Mouse (Mus musculus) B cell, adult 67 days (primary cell): ENCODE data around the gene Kcnab3. TPM values are rescaled to one million over a fixed set of nuclear protein-coding genes. Genes with fewer than 3 reads are reported as not detected.

Experiments
- total RNA-seq, 2 experiments: library from RNA; stranded (reverse); gene quantifications; 4 replicates each; pipeline ENCODE4 v1.2.4; 2023

The Kcnab3 gene
- 1 to 10 TPM; 2.7 to 4.5 TPM for total RNA-seq

DNA sequence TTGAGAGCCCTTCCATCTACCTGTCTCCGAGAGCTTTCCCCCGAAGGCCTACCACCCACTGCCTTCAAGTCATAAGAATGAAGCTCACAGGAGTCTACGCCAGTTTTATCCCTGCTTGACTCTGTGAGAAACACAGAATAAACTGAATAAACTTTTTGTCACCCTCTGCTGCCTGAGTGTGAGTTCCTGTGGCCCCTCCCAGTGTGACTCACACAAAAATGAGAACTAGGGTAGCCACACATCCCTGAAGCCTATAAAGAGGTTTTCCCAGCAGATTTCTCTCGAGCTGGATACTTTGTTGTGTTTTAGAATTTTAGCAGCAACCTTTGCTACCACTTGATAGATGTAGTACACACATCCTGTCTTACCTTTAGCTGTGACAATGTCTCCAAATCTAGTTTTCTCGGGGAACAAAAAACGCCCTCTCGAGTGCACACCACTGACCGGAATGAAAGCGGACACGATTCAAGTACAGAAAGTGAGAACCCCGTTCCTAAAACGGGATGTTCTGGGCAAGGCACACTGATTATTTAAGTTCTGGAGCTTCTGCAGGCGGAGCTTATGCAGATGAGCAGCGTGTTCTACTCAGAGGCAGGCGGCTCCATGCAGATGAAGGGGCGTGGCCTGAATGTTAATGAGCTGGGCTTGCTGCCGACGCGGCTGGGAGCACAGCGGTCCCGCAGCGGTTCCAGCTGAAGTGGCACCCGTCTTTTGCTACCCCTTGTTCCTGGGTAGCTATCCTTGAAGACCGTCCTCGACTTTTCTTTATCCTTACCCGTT is at the start of gene Kcnab3:
Gene Kcnab3 (plus strand): TSS at position 631 of the 780 bp plus-strand sequence.

GRCm38 (mm10) chr11:69323667-69324111 is 2.4 kb upstream of the Kcnab3 start, which contains the start of the genes Cntrob and Trappc1:
TSS of gene Cntrob (minus strand) at chr11:69323775.
TSS of gene Trappc1 (plus strand) at chr11:69323980.

GRCm38 (mm10) chr11:69340161-69341131 is 14.4 kb downstream of the Kcnab3 start, which contains the start of gene Rnf227:
TSS of gene Rnf227 (plus strand) at chr11:69340461.

DNA sequence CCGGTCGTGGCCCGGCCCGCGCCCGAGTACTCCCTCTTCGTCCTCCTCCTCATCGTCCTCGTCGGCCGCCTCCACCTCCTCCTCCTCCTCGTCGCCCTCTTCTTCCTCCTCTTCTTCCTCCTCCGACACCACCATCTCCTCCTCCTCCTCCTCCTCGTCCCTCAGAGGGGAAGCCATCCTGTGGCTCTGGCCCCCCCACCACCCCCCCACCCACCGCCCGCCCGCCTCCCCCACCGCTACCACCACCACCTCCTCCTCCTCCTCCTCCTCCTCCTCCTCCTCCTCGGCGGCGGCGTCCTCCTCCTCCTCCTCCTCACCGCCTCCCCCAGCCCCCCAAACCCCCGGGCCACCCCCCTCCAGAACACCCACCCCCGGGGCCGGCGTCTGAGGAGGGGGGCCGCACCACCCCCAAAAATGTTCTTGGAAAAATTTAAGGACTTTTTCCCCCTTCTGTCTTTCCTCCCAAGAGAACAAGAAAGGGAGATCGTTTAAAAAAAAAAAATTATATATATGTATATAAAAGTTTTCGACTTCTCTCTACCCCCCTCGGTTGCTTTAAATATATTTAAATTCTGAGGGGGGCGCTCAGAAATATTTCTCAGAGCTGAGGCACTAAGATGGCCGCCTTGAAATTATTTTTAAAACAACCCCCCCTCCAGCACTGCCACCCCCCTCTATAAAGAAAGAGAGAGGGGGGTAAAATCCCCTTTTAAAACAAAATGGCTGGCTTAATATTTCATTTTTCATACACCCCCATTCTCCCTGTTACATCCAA is 43.3 kb downstream of the Kcnab3 start, which contains the start of gene Chd3:
Gene Chd3 (minus strand): TSS at position 192 of the 775 bp plus-strand sequence.

Other genes with a start within 250 kb of the Kcnab3 start
- gene Vamp2, start 237.8 kb upstream of the Kcnab3 start, total RNA-seq: 100 to 1,000 TPM; 510 to 518 TPM
- 100 to 1,000 TPM; 495 to 638 TPM for gene Per1, start 231.0 kb upstream of the Kcnab3 start, total RNA-seq
- under 1 TPM in 1 of 2 experiments, not detected in 1; 0.30 TPM for gene Hes7, start 205.9 kb upstream of the Kcnab3 start, total RNA-seq
- not detected for gene 9130213A22Rik, start 203.7 kb upstream of the Kcnab3 start, total RNA-seq
- 1 to 10 TPM in 1 of 2 experiments, under 1 TPM in 1; 0.83 to 1.1 TPM for gene Aloxe3, start 200.4 kb upstream of the Kcnab3 start, total RNA-seq
- gene Alox12b, start 169.3 kb upstream of the Kcnab3 start, total RNA-seq: not detected
- gene Alox8, start 128.4 kb upstream of the Kcnab3 start, total RNA-seq: under 1 TPM in 1 of 2 experiments, not detected in 1; 0.21 TPM
- gene Gucy2e, start 89.2 kb upstream of the Kcnab3 start, total RNA-seq: not detected
- 10 to 100 TPM; 34.5 to 41.4 TPM for gene Cntrob, start 2.5 kb upstream of the Kcnab3 start, total RNA-seq
- 10 to 100 TPM; 42.6 to 46.5 TPM for gene Trappc1, start 2.3 kb upstream of the Kcnab3 start, total RNA-seq
- gene Rnf227, start 14.2 kb downstream of the Kcnab3 start, total RNA-seq: 1 to 10 TPM; 1.8 to 2.2 TPM
- 100 to 1,000 TPM; 359 to 384 TPM for gene Chd3, start 43.1 kb downstream of the Kcnab3 start, total RNA-seq
- 10 to 100 TPM; 42.7 to 47.8 TPM for gene Naa38, start 69.2 kb downstream of the Kcnab3 start, total RNA-seq
- 10 to 100 TPM; 39.3 to 44.3 TPM for gene Cyb5d1, start 69.4 kb downstream of the Kcnab3 start, total RNA-seq
- gene Tmem88, start 72.0 kb downstream of the Kcnab3 start, total RNA-seq: 1 to 10 TPM; 6.2 to 6.9 TPM
- gene Kdm6b, start 87.4 kb downstream of the Kcnab3 start, total RNA-seq: 100 to 1,000 TPM; 195 to 244 TPM
- not detected for gene Dnah2, start 222.9 kb downstream of the Kcnab3 start, total RNA-seq
- gene Efnb3, start 233.9 kb downstream of the Kcnab3 start, total RNA-seq: under 1 TPM; 0.61 to 0.95 TPM